Mouse (Mus musculus): ENCODE measurements around the gene Ndufs3.
A peak's percentile ranks its signal among the peaks of the same experiment; 100 is the strongest.

Gene Ndufs3

DNA sequence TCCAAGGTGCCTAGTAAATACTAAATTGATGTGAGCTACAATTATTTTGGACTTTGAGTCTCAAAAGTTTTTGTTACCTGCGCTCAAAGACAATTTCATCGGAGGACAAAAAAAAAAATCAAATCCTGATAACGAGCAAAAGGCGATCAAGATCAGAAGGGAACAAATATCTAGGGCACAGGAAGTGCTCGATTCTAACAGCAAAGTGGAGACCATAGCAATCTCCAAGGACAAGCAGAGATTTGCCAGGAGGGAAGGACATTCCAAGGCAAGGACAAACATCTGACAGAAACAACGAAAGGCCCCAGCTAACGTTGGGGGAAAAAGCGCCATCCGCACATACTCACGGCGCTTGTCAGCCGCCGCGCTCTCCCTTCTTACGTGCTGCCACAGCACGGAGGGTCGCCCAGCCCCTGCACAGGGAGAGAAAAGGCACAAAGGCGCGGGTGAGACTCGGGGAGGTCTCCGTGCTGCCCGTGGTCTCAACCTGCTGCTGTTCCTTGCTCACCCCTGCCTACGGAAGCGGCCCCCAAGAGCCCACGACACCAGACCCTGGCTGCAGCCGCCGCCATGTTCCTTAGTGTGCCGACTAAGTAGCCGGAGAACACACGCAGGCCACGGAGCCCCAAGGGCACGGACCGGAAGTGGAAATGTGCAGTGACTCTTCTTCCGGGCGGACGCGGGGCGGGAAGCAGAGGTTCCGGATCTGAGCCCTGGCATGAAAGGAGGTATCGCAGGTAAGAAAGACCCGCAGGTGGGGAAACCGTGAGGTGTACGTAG lies at the start of gene Ndufs3, which contains the start of gene Kbtbd4:
Gene Ndufs3, minus strand, starts transcription at position 752 of the 780 bp plus-strand sequence.
Gene Kbtbd4, plus strand, starts transcription at position 665 of the 780 bp plus-strand sequence.
- peak; percentile 85 for DNase-seq

DNA sequence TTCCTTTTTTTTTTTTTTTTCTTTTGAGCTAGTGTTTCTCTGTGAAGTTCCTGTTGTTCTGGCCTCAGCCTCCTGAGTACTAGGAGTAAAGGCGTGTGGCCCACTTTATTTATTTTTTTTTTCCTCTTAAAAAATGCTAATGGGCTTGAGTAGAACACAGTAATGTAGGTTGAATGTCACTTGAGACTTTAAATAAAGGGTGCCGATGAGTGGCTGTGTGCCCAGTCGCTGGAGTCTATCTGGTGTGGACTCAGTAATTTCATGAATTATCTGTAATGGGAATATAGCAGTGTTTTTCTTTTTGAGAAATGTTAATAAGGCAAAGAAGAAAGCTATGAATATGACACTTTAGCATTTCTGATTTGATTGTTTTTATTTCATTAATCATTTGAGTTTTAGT lies 48.8 kb upstream of the Ndufs3 start:
- DNase-seq, result no peak

DNA sequence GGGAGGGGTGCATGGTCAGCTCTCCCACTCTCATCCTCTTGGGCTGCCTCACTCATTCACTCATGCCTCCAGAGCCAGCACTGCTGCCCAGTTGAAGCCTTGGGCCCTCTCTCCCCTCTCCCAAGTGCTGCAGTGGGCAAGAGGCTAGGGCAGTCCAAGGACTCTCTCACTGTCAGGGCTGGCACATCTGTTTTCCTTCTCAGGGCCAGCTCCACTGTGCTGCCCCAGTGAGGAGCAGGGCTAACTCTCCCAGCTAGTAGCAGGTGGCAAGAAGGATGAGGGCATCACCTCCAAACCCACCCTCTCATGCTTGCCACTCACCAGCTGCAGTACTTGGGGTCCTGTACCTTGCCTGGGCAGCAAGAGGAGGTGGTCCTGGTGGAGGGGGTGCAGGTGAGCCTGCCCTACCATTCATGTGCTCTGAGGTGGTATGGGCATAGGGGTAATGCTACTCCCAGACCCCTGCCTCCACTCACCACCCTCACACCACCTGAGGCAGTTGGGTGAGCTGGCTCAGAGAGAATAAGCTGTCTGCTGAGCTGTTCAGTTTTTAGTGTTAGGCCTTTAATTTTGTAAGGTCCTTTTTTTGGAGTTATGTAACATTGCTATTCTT lies 46.1 kb upstream of the Ndufs3 start:
- DNase-seq, result no peak

DNA sequence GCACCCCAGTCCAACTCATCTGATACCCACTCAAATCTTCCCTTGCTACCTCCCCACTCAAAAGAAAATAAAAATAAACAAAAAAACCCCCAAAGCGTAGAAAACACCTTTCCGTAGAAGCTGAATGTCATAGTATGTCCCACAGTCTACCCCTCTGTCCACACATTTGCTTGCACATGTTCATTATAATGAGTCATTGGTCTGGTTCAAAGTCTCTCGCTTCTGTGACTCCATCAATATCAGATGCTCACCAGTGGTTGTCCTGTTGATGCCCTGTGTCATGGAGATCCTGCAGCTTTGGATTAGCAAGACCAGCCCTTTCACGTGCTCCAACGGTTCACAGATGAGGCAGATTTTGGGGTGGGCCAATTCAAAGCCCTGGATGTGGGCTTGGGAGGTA lies 45.5 kb upstream of the Ndufs3 start:
- no peak for DNase-seq

DNA sequence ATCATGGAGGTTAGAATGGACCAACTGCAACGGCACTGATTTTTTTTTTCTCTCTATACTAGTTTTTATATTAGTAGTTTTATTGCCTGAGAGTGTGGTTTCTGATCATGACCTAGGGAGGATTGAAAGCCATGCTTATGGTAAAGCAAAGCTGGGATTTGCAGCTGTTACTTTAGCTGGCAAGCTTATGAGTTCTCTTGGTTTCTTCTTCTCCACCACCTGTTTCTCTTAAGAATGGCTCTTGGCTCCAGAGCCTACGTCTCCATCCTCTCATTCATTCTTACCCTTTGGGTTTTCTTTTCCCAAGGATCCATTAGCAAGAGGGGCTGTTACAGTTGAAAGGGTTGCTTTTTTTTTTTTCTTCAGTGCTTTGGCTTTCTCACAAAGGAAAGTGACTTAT lies 37.1 kb upstream of the Ndufs3 start:
- no peak for DNase-seq

DNA sequence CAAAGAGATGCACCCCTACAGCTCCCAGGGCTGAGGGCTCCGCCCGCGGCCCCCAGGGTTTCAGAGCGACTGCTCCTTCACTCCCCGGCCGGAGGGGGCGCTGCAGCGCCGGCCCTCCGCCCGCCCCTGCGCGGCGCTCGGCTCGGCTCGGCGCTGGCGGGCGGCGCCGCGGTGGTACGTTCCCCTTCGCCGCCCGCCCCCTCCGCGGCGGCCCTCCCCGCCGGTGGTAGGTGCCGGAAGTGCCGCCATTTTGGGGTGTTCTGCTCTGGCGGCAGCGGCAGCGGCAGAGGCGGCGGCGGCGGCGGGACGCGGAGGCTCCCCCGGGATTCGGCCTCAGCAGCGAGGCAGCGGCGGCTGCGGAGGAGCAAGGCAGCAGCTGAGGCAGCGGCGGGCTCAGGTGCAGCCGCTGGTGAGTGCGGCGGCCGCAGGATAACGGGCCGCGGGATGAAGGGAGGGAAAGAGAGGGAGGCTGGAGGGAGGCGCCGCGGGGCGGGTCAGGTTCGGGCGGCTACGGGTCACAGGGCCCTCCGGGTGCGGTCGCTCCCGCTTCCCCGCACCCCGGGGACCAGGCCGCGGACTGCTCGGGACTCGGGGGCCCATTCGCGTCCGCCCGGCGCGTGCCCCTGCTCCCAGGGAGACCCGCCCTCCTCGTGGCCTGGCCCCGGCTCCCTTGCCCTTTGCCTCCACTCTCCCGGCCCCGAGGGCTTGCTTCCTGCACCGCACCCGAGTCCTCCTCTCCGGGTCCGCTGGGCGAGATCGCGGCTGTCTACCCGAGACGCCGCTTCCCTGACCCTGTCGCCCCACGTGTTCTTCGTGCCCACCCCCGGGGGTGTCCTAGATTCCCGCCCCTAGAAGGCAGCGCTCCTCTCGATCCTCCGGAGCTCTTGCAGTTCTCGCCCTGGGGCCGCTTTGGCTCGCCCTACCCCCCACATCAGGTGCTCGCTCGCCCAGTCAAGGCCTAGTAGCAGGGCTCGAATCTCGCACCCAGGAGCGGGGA lies 35.9 kb upstream of the Ndufs3 start, which contains the start of gene Celf1:
Gene Celf1, plus strand, starts transcription at position 150 of the 997 bp plus-strand sequence.
- peak; percentile 87 for DNase-seq

DNA sequence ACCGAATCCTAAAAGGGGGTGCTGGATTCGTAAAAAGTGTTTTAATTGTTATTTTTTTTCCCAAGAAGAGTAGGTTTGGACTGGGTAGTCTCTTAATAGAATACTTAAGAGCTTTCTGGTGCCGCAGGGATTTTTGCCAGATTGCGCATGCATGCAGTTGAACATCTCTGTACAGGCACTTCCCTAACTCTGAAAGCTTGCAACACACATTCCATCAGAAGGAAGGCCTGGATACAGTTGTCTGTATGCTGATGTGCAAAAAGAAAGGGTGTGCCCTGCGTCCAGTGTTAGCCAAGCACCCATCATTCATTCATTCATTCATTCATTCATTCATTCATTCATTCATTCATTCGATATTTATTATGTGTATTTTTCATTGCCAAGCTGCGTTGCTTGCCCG lies 35.1 kb upstream of the Ndufs3 start:
- no peak for DNase-seq

DNA sequence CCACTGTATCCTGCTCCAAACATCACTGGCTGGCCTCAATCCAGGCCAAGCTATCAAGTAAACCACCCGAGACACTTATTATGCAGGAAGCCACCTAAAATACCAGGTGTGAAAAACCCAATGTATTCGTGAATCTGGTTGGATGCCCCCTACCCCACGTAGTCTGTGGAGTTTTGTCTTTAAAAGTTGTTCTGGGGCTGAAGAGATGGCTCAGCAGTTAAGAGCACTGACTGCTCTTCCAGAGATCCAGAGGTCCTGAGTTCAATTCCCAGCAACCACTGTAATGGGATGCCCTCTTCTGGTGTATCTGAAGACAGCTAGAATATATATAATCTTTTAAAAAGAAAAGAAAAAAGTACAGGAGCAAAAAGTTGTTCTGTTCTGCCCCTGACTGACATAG lies 33.7 kb upstream of the Ndufs3 start:
- no peak for DNase-seq

DNA sequence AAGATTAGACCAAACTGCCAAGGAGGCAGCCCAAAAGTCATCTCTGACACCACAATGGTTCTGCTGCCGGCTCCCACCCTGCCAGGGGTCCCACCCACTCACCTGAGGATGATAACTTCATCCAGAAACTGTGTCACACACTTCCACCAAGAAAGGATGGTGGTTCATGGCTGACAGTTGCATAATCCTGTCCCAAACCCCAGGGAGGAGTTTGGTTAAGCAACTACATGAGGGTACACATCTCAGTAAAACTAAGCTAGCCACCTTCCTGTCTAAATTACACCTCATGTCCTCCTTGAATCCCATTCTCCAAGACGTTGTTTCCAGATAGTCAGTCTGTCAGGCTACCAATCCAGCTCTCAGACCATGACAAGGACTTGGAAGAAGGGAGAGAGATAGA lies 27.6 kb upstream of the Ndufs3 start:
- no peak for DNase-seq

DNA sequence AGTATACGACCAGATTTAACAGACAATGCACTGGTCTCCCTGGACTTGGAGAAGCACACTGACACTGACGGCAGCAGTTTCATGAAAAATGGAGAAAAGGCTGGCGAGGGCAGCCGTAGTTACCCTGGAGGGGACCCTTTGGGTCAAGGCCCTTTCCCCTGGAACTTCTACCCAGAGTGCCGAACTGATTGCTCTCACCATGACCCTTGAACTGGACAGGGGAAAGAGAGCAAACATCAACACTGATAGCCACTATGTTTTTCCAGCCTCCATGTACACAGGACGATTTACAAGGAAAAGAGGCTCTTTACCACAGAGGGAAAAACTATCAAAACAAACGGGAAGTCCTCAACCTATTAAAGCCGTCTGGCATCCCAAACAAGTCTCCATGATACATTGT lies 27.2 kb upstream of the Ndufs3 start:
- no peak for DNase-seq

DNA sequence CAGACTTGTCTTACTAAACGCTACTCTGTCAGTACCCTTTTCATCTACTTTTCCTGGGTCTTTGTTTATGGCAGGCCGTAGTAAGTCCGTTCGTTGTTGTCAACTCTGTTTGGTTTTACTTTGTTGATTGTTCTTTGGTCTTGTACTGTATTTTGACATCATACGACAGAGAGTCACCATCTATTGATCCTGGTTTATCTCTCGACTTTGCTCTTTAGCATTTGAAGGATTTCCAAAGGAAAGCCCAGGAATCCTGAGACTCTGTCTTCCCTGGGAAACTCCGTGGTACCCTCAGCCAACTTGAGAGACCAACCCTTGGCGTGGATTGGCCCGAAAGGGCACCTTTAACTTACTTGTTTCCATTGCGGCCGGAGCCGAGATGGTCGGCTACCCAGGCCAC lies 23.9 kb upstream of the Ndufs3 start:
- DNase-seq, result no peak

DNA sequence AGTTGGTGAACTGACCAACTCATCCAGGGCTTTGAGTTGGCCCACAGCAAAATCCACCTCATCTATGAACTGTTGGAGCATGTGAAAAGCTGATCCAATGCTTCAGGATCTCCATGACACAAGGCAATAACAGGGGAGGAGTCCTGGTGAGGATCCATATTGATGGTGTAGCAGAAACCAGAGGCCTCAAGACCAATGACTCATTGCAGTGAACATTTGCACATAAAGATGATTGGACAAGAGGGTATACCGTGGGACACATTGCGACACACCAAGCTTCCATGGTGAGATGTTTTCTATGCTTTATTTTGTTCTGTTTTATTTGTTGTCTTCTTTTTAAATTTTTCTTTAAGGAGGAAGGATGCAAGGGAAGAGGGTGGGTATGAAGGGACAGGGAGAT lies 18.0 kb upstream of the Ndufs3 start:
- no peak for DNase-seq

DNA sequence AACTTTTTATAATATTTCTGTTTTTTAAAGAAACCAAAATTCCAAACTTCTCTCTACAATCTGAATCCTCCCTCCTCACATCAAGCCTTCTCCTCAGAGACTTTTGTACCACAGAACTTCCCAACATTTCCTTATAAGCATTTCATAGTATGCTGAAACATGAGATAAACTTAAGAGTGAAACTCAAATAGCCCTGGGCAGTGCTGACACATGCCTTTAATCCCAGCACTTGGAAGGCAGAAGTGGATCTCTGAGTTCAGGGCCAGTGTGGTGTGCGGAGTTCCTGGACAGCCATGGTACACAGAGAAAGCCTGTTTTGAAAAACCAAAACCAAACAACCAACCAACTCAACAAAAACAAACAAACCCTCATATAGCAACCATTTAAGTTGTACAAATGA lies 16.6 kb upstream of the Ndufs3 start:
- DNase-seq, result no peak

DNA sequence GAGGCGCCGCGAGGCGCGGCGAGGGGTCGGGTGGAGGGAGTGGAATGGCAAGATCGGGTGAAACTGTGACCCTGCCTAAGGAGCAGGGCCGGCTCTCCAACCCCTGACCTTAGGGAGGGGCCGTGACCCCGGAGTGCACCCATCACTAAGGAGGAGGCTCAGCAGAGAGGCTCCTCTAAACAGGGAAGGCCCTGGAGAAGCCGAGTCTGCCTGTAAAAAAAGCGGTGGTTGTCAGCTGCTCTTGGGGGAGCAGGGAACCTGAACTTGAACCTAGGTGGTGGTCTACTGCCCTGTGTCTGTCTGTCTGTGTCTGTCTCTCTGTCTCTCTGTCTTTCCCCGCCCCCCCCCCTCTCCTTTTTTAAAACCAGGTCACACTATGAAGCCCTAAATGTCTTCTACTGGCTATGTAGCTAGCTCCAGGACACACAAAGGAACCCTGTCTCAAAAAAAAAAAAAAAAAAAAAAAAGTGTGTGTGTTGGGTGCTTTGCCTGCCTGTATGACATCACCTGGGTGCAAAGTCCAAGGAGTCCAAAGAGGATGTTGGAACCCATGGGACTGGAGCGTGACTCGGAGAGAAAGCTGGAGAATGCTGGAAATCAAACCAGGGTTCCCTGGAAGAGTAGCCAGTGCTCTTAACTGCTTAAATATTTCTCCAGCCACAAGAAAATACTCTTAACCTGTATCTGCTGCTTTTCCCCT lies 13.5 kb upstream of the Ndufs3 start:
- DNase-seq, result no peak

DNA sequence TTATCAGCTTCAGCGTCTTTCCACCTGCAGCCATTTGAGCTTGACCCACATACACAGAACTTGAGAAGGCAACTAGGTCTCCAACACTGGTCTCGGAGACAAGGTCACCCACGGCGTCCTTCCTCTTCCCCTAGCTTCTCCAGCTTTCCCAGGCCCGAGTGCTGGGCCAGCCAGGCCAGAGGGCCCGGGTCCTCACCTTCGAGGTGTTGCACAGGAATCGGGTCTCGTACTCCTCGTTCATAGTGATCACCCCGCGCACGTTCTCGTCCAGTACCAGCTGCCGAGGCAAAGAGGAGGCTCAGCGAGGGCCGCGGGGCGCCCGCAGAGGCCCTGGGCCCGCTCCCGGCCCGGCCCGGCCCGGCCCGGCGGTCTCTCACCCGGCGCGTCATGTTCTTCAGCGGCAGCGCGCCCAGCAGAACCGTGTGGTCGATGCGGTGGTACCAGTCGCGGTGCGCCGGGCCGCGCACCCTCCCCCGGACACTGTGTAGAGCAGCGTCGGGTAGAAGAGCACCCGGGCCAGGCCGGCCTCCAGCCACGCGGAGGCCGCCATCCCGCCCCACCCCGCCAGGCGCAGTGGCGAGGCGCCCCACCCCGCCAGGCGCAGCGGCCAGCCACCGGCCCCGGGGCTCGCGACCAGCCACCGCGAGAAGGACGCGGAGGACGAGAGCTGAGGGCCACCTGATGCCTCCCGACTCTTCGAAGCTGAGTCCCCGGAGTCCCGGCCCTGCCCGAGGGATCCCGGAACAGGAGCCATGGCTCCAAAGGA lies 12.8 kb upstream of the Ndufs3 start:
- peak; percentile 72 for DNase-seq

DNA sequence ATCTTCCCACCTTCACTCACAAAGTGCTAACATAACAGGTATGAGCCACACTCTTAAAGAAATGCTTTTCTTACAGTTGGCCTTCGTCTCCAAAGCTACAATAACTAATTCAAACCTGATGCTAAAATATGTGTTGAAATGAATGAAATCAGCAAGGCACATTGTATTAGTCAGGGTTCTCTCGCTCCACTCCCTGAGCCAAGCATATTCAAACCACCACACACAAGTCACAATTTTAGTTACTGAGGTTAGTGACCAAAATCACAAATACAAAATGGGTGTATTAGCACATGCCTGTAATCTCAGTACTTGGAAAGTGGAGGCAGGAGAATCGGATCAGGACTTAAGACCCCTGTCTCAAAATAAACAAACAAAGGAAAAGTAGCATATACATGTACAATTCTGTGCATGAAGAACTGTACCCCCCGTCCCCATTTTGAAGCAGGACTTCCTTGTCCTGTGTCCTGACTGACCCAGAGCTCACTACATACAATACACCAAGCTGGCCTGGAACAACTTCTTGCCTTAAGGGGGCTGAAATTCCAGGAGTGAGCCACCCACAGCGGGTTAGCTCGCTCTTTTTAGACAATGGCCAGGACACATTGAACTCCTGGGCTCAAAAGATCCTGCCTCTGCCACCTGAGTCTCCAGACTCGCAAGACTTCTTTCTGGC lies 12.1 kb upstream of the Ndufs3 start:
- no peak for DNase-seq

DNA sequence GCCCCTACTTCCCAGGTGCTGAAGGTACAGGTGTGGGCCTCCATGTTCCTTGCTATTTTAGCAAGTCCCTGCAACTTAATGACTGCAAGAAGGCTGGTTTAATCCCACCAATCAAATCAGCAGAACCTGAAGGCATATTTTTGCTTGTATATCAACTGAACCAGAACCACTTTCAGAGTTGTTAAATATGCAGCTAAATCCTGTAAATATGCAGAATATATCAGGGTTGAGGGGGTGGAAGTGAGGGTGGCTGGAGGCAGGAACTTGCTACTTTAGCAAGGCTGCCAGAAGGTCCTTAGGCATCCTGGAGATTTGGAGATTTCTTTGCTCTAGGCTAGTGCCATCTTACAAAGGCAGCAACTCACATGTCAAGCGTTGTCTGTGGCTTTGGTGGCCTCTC lies 10.9 kb upstream of the Ndufs3 start:
- DNase-seq, result no peak

DNA sequence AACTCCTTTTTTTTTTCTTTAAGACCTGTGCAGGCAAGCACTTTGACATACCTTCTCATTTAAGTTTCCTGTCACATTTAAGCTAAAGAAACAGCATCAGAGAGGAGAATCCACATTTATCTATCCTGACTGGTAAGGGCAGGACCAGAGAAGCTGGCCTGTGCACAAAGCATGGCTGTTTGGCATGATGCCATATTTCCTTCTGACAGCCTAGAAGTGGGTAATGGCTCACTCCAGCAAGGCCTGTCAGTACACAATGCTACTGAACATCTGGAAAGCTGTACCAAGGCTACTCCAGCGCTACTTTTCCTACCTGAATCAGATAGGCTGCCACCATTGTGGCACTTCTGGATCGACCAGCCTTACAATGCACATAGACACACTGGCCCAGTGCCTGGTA lies 9.0 kb upstream of the Ndufs3 start:
- no peak for DNase-seq

DNA sequence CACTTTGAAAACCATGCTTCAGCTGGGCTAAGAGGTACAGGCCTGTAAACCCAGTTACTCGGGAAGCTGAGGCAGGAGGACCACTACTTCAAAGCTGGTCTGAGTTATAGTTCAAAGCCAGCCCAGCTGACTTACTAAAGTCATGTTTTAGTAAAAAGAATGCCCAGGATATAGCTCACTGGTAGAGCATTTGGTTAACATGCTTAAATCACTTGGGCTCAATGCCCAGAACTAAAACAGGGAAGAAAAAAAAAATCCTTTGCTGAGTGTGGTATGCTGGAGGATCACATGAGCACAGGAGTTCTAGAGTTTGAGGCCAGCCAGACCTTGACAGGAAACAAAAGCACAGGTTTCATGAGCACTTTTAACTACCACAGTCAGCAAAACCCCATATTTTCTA lies 7.0 kb upstream of the Ndufs3 start:
- DNase-seq, result no peak

DNA sequence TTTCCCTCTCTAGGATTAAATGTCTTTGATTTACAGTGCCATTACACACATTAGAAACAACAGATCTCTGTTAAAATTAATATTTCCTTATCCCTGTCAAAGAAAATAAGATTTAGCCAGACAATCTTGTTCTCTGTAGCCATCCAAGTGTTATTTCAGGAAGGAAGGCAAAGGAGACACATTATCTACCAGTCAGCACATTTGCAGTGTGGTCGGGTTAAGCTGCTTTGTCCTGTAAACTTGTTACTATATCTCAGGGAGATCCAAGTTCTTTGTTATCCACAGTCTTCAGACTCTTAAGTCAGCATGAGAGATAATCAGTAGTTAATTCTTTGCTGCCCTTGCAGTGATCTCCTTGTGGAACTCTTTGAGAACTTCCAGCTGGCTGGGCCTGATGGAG lies 6.2 kb upstream of the Ndufs3 start:
- no peak for DNase-seq

DNA sequence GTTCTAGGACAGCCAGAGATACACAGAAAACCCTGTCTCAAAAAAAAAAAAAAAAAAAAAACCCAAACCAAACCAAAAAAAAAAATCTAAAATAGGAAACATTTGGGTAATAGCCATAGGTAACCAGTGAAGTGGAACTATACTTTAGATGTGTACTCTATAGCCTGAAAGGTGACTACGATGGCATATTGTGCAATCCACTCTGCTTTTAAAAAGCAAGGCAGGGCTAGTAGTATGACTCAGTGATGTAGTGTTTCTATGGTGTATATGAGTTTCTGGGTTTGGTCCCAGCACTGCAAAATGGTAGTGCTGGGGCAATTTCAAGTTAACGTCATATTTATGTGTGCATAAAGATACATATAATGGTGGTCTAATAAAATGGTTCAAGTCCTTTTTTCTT lies 2.1 kb upstream of the Ndufs3 start:
- DNase-seq, result no peak
